Mouse (Mus musculus) adrenal gland, postnatal 14 days (tissue): ENCODE measurements at regions not wholly inside any gene's neighbourhood (a gene's known extent, or its start where the extent isn't known, plus 50 kb on each side); places are given as distances from the start of the nearest gene placed in this dataset.

Source experiments
- DNase-seq: peaks from one replicate; pipeline ENCODE4 v3.0.0; 2021; ENCODE audit warnings: mixed read lengths

- DNase-seq, result no peak
Observed at GRCm38 (mm10) chr12:69452986-69453385, 80.7 kb upstream of the Gm9887 start.

DNA sequence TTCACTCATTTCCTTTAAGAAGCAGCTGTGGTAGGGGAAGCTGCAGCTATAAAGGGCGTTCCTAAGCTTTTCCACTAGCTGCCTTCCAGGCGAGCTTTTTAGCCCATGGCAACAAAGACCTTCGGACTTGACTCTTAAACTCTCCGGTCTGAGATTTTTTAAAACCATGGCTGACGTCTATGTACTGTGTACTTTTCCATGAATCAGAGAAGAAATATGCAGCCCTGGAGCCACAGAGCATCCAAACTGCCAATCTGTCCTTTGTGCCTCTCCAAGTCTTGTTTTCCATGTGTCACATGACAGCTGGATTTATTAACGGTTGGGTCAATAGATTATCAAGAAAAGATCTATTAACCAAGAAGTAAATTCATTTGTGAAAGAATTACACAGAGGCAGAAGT is 78.9 kb upstream of the Gm9887 start:
- DNase-seq, result peak; percentile 36

DNA sequence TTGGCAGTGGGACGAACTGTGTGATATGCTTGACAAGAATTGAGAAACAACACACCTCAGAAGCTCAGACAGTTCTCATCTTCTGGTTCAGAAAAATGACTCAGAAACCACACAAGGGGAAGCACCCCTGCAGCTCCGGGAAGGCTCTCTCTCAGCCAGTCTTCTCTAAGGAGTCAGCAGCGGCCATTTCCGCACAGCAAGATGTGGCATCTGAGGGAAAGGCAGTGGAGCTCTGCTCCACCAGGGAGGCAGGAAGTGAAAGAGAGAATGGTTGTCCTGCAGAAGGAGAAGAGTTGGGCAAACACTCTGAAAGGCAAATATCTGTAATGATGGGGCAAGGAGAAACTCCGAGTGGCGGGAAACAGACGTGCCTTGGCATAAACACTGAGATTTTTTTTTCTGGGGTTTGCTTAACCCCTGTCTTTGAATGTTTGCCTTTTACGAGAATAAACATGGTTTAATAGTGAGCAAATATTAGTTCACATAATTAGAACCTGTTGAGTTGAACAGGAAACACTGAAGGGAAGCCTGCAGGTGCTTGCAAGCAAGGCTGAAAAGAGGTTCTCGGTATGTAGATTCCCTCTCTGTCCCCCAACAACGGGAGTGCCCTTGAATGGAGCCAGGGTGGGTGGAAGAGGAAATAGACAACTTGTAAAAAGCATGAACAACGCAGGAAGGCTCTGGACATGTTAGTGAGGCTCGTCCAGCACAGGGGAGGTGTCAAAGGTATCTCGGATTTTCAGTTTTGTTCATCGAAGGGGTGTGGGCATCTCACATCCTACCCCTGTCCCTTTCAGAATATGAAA is 75.9 kb upstream of the Gm9887 start:
- peak; percentile 37 for DNase-seq

GRCm38 (mm10) chr12:69447322-69447827 is 75.1 kb upstream of the Gm9887 start:
- no peak for DNase-seq

- peak; percentile 80 for DNase-seq
Observed at GRCm38 (mm10) chr12:69446468-69447321, 74.4 kb upstream of the Gm9887 start.

GRCm38 (mm10) chr12:69446085-69446467 is 73.8 kb upstream of the Gm9887 start:
- no peak for DNase-seq

DNA sequence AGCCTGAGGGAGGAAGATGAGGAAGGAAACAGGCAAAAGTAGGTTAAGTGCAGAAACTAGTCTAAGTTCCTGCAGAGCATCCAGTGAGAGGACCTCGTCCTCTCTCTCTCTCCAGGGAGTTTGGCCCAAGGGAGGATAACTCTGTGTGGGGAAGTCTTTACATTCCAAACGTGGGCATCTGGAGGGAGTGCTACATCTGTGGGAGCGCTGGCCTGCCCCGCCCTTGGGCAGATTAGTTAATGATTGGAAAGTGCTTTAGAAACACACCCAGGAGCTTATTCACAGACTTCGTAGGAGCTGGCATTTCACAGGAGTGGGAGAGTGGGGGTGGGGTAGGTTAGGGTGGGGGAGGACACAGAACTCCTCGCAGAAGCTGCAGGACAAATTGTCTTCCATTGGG is 70.1 kb upstream of the Gm9887 start:
- DNase-seq, result no peak

DNA sequence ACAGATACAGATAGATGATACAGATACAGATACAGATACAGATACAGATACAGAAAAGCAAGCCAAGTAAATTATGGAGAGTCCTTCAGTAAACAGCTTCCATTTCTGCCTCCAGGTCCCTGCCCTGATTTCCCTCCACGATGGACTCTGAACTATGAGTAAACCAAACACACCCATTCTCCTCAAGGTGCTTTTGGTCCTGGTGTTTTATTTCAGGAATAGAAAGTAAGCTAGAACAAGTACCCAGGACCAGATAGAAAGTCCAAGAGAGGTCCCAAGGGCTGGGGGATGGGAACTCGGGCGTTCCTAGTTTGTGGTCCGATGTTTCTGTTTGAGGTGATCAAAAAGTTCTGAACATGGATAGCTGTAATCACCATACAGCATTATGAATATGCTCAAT is 69.5 kb upstream of the Gm9887 start:
- no peak for DNase-seq

DNA sequence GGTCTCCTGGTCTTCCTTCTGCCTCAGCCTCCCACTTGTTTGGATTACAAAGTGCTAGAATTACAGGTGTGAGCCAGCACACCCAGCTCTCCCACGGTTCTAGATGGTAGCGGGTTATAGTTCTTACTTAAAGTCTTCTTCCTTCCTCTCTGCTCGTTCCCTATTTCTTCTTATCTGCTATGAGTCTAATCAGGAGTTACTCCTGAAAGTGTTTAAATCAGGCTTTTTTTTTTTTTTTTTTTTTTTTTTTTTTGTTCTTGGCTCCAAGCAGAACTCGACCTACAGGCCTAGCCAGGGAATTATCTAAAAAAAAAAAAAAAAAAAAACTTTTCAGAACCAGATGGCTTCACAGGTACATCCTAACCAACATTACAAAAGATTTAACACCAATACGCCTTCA is 66.0 kb upstream of the Gm9887 start:
- DNase-seq, result no peak

- DNase-seq, result no peak
Observed at GRCm38 (mm10) chr12:69436839-69437501, 64.7 kb upstream of the Gm9887 start.

- DNase-seq, result no peak
Observed at GRCm38 (mm10) chr12:69434315-69434714, 62.1 kb upstream of the Gm9887 start.

DNA sequence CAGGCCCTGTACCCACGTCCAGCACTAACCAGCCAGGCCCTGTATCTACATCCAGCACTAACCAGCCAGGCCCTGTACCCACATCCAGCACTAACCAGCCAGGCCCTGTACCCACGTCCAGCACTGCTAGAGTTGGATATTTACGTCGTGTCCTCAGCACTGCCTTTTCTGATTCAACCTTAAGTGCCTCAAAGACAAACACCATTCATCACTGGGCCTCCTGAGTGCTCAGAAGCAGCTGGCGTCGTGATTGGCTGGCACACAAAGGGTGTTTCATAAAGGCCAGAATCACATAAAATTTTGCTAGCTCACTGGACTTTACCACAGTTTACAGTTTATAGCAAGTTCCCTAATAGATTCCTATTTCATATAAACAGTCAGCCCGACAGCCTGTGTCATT is 59.8 kb upstream of the Gm9887 start:
- DNase-seq, result no peak

DNA sequence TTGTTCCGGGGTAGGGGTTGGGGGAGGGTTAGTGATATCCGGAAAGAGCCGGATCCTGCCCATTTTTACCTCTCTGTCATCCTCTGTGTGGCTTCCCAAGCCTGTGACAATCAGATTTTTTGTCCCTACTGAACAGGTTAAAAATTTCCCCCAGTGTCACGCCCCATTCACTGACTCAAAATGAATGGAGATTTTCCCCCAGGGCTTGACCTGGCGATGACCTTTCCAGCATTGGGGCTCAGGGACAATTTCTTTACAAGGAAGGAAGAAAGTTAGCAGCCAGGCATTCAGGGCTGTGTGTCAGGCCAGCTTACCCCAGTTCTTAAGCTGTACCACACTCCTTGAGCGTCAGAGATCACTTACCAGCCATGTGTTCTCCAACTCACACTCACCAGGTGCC is 55.9 kb upstream of the Gm9887 start:
- DNase-seq, result no peak

DNA sequence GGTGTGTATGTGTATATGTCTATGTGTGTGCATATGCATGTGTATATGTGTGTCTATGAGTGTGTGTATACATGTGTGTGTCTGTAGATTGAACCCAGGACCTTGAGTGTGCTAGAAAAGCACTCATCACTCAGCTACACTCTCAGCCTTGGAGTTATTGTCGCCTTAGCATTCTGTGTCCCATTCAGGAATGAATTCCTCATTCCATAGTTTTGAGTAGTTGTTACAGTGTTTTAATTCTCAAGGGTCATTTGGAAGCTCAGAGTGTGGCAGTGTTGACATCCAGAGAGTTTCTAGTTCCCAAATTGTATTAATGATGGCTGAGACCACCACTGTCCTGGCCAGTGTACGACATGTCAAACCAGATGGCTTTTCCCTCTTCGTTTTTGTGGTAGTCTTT is 53.4 kb upstream of the Gm9887 start:
- DNase-seq, result no peak

GRCm38 (mm10) chr12:69424971-69425370 is 52.7 kb upstream of the Gm9887 start:
- DNase-seq, result peak; percentile 31
